Mouse (Mus musculus): ENCODE results near the gene Anks1b. TPM values are rescaled to one million over a fixed set of nuclear protein-coding genes. Genes with fewer than 3 reads are reported as not detected.

Gene Anks1b
- polyA plus RNA-seq, 1 experiment from 2014 or later: 0.84 TPM

GRCm38 (mm10) chr10:90874166-90874565 lies 1000.9 kb downstream of the Anks1b start:
- H3K36me3 ChIP-seq (ENCODE audit: control insufficient read depth, insufficient read depth, low read length): no peaks in the 10 kb centered on the region
- H3K4me2 ChIP-seq: no peak overlapping the region
- no peaks in the 10 kb centered on the region for H3K9me3 ChIP-seq (replicated peaks; ENCODE audit: control insufficient read depth, low read length)
- no peak overlapping the region for H3K4me3 ChIP-seq (ENCODE audit: low read depth, low read length)
- 72% methylated on average over 3 of the region's 3 CpGs for WGBS (ENCODE audit: insufficient replicate concordance)
- no peaks in the 10 kb centered on the region for H3K27me3 ChIP-seq (ENCODE audit: control insufficient read depth, insufficient read depth, low read length)
- ATAC-seq (replicated peaks; ENCODE audit: insufficient number of reproducible peaks, low FRiP score, low TSS enrichment): no peak
- no peak overlapping the region for H3K27ac ChIP-seq (ENCODE audit: low read depth, low read length)
- no peak overlapping the region for H3K9ac ChIP-seq (ENCODE audit: low read depth, low read length)
- no peaks in the 10 kb centered on the region for H3K4me1 ChIP-seq (ENCODE audit: control insufficient read depth, insufficient read depth, low read length)

GRCm38 (mm10) chr10:90880854-90881560 lies 1007.7 kb downstream of the Anks1b start:
- Histone ChIP-seq H3K4me2 (no peak overlapping the region), H3K9me3 (replicated peaks; ENCODE audit: control insufficient read depth, low read length) (no peaks in the 10 kb centered on the region), H3K27ac (ENCODE audit: low read depth, low read length) (no peak overlapping the region), H3K36me3 (ENCODE audit: control insufficient read depth, insufficient read depth, low read length) (no peaks in the 10 kb centered on the region), H3K4me3 (ENCODE audit: low read depth, low read length) (no peak overlapping the region), H3K9ac (ENCODE audit: low read depth, low read length) (no peak overlapping the region), H3K4me1 (ENCODE audit: control insufficient read depth, insufficient read depth, low read length) (no peaks in the 10 kb centered on the region), H3K27me3 (ENCODE audit: control insufficient read depth, insufficient read depth, low read length) (no peaks in the 10 kb centered on the region)
- no peak for ATAC-seq (replicated peaks; ENCODE audit: insufficient number of reproducible peaks, low FRiP score, low TSS enrichment)
- WGBS (ENCODE audit: insufficient replicate concordance): 28% methylated on average over 8 of the region's 8 CpGs

GRCm38 (mm10) chr10:90889566-90889965 lies 1016.3 kb downstream of the Anks1b start:
- H3K4me1 ChIP-seq (ENCODE audit: control insufficient read depth, insufficient read depth, low read length): no peaks in the 10 kb centered on the region
- H3K4me3 ChIP-seq (ENCODE audit: low read depth, low read length): no peak overlapping the region
- no peaks in the 10 kb centered on the region for H3K27me3 ChIP-seq (ENCODE audit: control insufficient read depth, insufficient read depth, low read length)
- H3K4me2 ChIP-seq: no peak overlapping the region
- H3K36me3 ChIP-seq (ENCODE audit: control insufficient read depth, insufficient read depth, low read length): no peaks in the 10 kb centered on the region
- no peak for ATAC-seq (replicated peaks; ENCODE audit: insufficient number of reproducible peaks, low FRiP score, low TSS enrichment)
- no peak overlapping the region for H3K27ac ChIP-seq (ENCODE audit: low read depth, low read length)
- no peak overlapping the region for H3K9ac ChIP-seq (ENCODE audit: low read depth, low read length)
- H3K9me3 ChIP-seq (replicated peaks; ENCODE audit: control insufficient read depth, low read length): no peaks in the 10 kb centered on the region
- WGBS (ENCODE audit: insufficient replicate concordance): 75% methylated on average over 5 of the region's 5 CpGs

GRCm38 (mm10) chr10:90892728-90893127 lies 1019.4 kb downstream of the Anks1b start:
- Histone ChIP-seq H3K4me3 (ENCODE audit: low read depth, low read length) (no peak overlapping the region), H3K27me3 (ENCODE audit: control insufficient read depth, insufficient read depth, low read length) (no peaks in the 10 kb centered on the region), H3K9me3 (replicated peaks; ENCODE audit: control insufficient read depth, low read length) (no peaks in the 10 kb centered on the region), H3K4me2 (no peak overlapping the region), H3K36me3 (ENCODE audit: control insufficient read depth, insufficient read depth, low read length) (no peaks in the 10 kb centered on the region), H3K9ac (ENCODE audit: low read depth, low read length) (no peak overlapping the region), H3K4me1 (ENCODE audit: control insufficient read depth, insufficient read depth, low read length) (no peaks in the 10 kb centered on the region), H3K27ac (ENCODE audit: low read depth, low read length) (no peak overlapping the region)
- ATAC-seq (replicated peaks; ENCODE audit: insufficient number of reproducible peaks, low FRiP score, low TSS enrichment): no peak
- 82% methylated on average over 11 of the region's 11 CpGs for WGBS (ENCODE audit: insufficient replicate concordance)

GRCm38 (mm10) chr10:90897894-90898293 lies 1024.6 kb downstream of the Anks1b start:
- Histone ChIP-seq H3K4me1 (ENCODE audit: control insufficient read depth, insufficient read depth, low read length) (no peaks in the 10 kb centered on the region), H3K27me3 (ENCODE audit: control insufficient read depth, insufficient read depth, low read length) (peaks cover 3% of the 10 kb centered on the region; the same call in 1 of the 2 replicates), H3K36me3 (ENCODE audit: control insufficient read depth, insufficient read depth, low read length) (no peaks in the 10 kb centered on the region), H3K9me3 (replicated peaks; ENCODE audit: control insufficient read depth, low read length) (no peaks in the 10 kb centered on the region), H3K4me2 (no peak overlapping the region), H3K4me3 (ENCODE audit: low read depth, low read length) (no peak overlapping the region), H3K27ac (ENCODE audit: low read depth, low read length) (no peak overlapping the region), H3K9ac (ENCODE audit: low read depth, low read length) (no peak overlapping the region)
- no peak for ATAC-seq (replicated peaks; ENCODE audit: insufficient number of reproducible peaks, low FRiP score, low TSS enrichment)
- 53% methylated on average over 3 of the region's 3 CpGs for WGBS (ENCODE audit: insufficient replicate concordance)

GRCm38 (mm10) chr10:90904185-90904584 lies 1030.9 kb downstream of the Anks1b start:
- no peak for ATAC-seq (replicated peaks; ENCODE audit: insufficient number of reproducible peaks, low FRiP score, low TSS enrichment)
- Histone ChIP-seq H3K9ac (ENCODE audit: low read depth, low read length) (no peak overlapping the region), H3K4me2 (no peak overlapping the region), H3K36me3 (ENCODE audit: control insufficient read depth, insufficient read depth, low read length) (no peaks in the 10 kb centered on the region), H3K9me3 (replicated peaks; ENCODE audit: control insufficient read depth, low read length) (no peaks in the 10 kb centered on the region), H3K4me1 (ENCODE audit: control insufficient read depth, insufficient read depth, low read length) (no peaks in the 10 kb centered on the region), H3K27me3 (ENCODE audit: control insufficient read depth, insufficient read depth, low read length) (peaks cover 3% of the 10 kb centered on the region; the same call in 1 of the 2 replicates), H3K27ac (ENCODE audit: low read depth, low read length) (no peak overlapping the region), H3K4me3 (ENCODE audit: low read depth, low read length) (no peak overlapping the region)

GRCm38 (mm10) chr10:90907381-90907780 lies 1034.1 kb downstream of the Anks1b start:
- H3K4me1 ChIP-seq (ENCODE audit: control insufficient read depth, insufficient read depth, low read length): peaks cover 5% of the 10 kb centered on the region; the same call in 1 of the 2 replicates
- H3K27ac ChIP-seq (ENCODE audit: low read depth, low read length): no peak overlapping the region
- H3K4me2 ChIP-seq: no peak overlapping the region
- ATAC-seq (replicated peaks; ENCODE audit: insufficient number of reproducible peaks, low FRiP score, low TSS enrichment): no peak
- H3K27me3 ChIP-seq (ENCODE audit: control insufficient read depth, insufficient read depth, low read length): no peaks in the 10 kb centered on the region
- no peak overlapping the region for H3K4me3 ChIP-seq (ENCODE audit: low read depth, low read length)
- H3K9ac ChIP-seq (ENCODE audit: low read depth, low read length): no peak overlapping the region
- 66% methylated on average over 8 of the region's 8 CpGs for WGBS (ENCODE audit: insufficient replicate concordance)
- no peaks in the 10 kb centered on the region for H3K9me3 ChIP-seq (replicated peaks; ENCODE audit: control insufficient read depth, low read length)
- no peaks in the 10 kb centered on the region for H3K36me3 ChIP-seq (ENCODE audit: control insufficient read depth, insufficient read depth, low read length)

- Histone ChIP-seq H3K27ac (ENCODE audit: low read depth, low read length) (no peak overlapping the region), H3K9me3 (replicated peaks; ENCODE audit: control insufficient read depth, low read length) (no peaks in the 10 kb centered on the region), H3K9ac (ENCODE audit: low read depth, low read length) (no peak overlapping the region), H3K27me3 (ENCODE audit: control insufficient read depth, insufficient read depth, low read length) (no peaks in the 10 kb centered on the region), H3K36me3 (ENCODE audit: control insufficient read depth, insufficient read depth, low read length) (no peaks in the 10 kb centered on the region), H3K4me1 (ENCODE audit: control insufficient read depth, insufficient read depth, low read length) (no peaks in the 10 kb centered on the region), H3K4me3 (ENCODE audit: low read depth, low read length) (no peak overlapping the region), H3K4me2 (no peak overlapping the region)
- ATAC-seq (replicated peaks; ENCODE audit: insufficient number of reproducible peaks, low FRiP score, low TSS enrichment): no peak
- 83% methylated on average over 7 of the region's 7 CpGs for WGBS (ENCODE audit: insufficient replicate concordance)
These were observed 1050.2 kb downstream of the Anks1b start for GRCm38 (mm10) chr10:90923476-90923875.

- no peaks in the 10 kb centered on the region for H3K36me3 ChIP-seq (ENCODE audit: control insufficient read depth, insufficient read depth, low read length)
- H3K27ac ChIP-seq (ENCODE audit: low read depth, low read length): no peak overlapping the region
- no peak overlapping the region for H3K9ac ChIP-seq (ENCODE audit: low read depth, low read length)
- no peak overlapping the region for H3K4me3 ChIP-seq (ENCODE audit: low read depth, low read length)
- H3K9me3 ChIP-seq (replicated peaks; ENCODE audit: control insufficient read depth, low read length): no peaks in the 10 kb centered on the region
- H3K27me3 ChIP-seq (ENCODE audit: control insufficient read depth, insufficient read depth, low read length): no peaks in the 10 kb centered on the region
- WGBS (ENCODE audit: insufficient replicate concordance): 64% methylated on average over 5 of the region's 5 CpGs
- no peak overlapping the region for H3K4me2 ChIP-seq
- no peak for ATAC-seq (replicated peaks; ENCODE audit: insufficient number of reproducible peaks, low FRiP score, low TSS enrichment)
- no peaks in the 10 kb centered on the region; the same call in 1 of the 2 replicates for H3K4me1 ChIP-seq (ENCODE audit: control insufficient read depth, insufficient read depth, low read length)
These were observed 1059.8 kb downstream of the Anks1b start for GRCm38 (mm10) chr10:90933088-90933487.
